Mouse (Mus musculus): ENCODE measurements at regions not wholly inside any gene's neighbourhood (a gene's known extent, or its start where the extent isn't known, plus 50 kb on each side); places are given as distances from the start of the nearest gene placed in this dataset.

DNA sequence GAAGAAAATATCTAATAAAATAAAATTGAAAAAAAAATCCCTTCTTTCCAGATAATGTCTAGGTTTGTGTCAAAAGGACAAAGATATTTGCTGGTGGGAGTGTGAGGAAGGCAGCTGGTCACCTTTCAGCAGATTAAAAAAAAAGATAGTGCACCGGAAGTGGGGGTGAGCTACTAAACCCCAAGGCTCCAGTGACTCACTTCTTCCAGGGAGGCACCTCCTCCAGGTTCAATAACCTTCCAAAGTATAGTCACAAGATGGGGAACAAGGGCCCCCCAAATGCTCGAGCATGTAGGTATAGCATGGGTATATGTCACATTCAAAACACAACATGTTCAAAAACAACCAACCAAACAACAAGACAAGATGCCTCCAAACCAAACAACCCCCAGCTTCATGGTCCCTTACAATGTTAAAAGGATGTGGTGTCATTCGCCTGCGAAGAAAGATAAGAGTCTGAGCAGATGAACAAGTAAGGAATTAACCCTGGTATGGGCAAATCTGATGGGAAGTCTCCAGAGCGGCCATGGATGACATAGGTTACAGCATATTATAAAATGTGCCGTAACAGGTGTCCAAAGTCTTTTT, 84.6 kb downstream of the Kcnrg start:
- peaks cover 9% of the 10 kb centered on the region for H3K4me1 ChIP-seq (replicated peaks; ENCODE audit: control insufficient read depth, insufficient read depth, low read length)
- 81% methylated on average over 6 of the region's 6 CpGs for WGBS
- no peaks in the 10 kb centered on the region for H3K36me3 ChIP-seq (ENCODE audit: control insufficient read depth, insufficient read depth, low read length)
- H3K4me3 ChIP-seq (ENCODE audit: control insufficient read depth, insufficient read depth, low read length): no peak overlapping the region
- no peak overlapping the region for H3K27ac ChIP-seq (ENCODE audit: control insufficient read depth, insufficient read depth, low read length)
- no peak for DNase-seq
- TF ChIP-seq POLR2A (IDR thresholded peaks at IDR 0.05; ENCODE audit: control insufficient read depth, extremely low read depth, insufficient read depth, low read length, poor library complexity) (no peak), CTCF (IDR thresholded peaks at IDR 0.05; ENCODE audit: borderline replicate concordance, control insufficient read depth, extremely low read depth, insufficient read depth, low read length, poor library complexity) (no peak)
- peaks cover 19% of the 10 kb centered on the region for H3K27me3 ChIP-seq (ENCODE audit: control insufficient read depth, insufficient read depth, low read length)

DNA sequence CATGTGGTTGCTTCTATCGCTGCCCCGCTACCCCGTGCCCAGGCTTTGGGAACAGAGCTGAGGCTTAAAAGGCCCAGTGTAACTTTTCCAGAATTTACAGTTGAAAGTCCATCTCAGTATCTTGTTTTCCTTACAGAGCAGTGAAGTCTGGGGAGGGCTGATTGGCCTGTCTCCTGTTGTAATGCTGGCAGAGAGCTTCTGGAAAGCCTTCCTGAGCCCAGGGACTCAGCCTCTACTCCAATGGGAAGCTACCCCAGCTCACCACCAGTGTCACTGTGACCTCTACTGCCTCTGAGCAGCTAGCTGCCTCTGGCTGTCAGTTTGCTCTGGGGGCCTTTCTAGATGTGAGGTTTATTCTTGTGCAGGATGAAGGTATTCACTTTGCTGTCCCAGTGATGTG, 87.5 kb downstream of the Kcnrg start:
- no peak for DNase-seq
- H3K36me3 ChIP-seq (ENCODE audit: control insufficient read depth, insufficient read depth, low read length): no peaks in the 10 kb centered on the region
- peaks cover 4% of the 10 kb centered on the region for H3K27me3 ChIP-seq (ENCODE audit: control insufficient read depth, insufficient read depth, low read length)
- H3K4me1 ChIP-seq (replicated peaks; ENCODE audit: control insufficient read depth, insufficient read depth, low read length): peaks cover 4% of the 10 kb centered on the region
- no peak overlapping the region for H3K27ac ChIP-seq (ENCODE audit: control insufficient read depth, insufficient read depth, low read length)
- TF ChIP-seq POLR2A (IDR thresholded peaks at IDR 0.05; ENCODE audit: control insufficient read depth, extremely low read depth, insufficient read depth, low read length, poor library complexity): no peak
- no peak for TF ChIP-seq CTCF (IDR thresholded peaks at IDR 0.05; ENCODE audit: borderline replicate concordance, control insufficient read depth, extremely low read depth, insufficient read depth, low read length, poor library complexity)
- no peak overlapping the region for H3K4me3 ChIP-seq (ENCODE audit: control insufficient read depth, insufficient read depth, low read length)
- WGBS: 100% methylated on average over 3 of the region's 3 CpGs

DNA sequence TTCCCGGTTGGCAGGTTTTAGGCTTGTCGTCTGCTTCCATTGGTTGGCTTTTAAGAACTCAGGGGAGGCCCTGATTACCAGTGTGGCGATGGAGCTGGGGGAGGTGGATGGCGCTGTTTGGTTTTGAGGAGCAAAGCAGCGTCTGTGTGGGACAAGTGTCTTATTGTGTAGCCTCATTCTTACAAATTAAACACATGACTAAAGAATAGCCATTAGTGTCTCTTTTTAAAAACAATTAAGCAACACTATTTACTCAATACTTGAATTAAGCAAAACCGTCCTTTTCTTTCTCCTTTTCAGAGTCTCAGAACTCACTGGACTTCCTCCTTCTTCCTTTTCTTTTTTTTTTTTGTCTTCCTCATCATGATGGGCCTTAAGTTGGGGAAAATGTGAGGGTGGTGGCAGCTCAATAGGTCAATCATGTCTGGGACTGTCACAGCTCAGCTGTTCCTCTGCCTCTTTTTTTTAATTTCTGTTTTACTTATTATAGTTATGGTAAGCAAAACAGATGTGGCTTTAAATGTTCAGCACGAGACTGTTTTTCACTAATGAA, 89.1 kb downstream of the Kcnrg start:
- H3K36me3 ChIP-seq (ENCODE audit: control insufficient read depth, insufficient read depth, low read length): no peaks in the 10 kb centered on the region
- TF ChIP-seq CTCF (IDR thresholded peaks at IDR 0.05; ENCODE audit: borderline replicate concordance, control insufficient read depth, extremely low read depth, insufficient read depth, low read length, poor library complexity) (no peak), POLR2A (IDR thresholded peaks at IDR 0.05; ENCODE audit: control insufficient read depth, extremely low read depth, insufficient read depth, low read length, poor library complexity) (no peak)
- no peak overlapping the region for H3K4me3 ChIP-seq (ENCODE audit: control insufficient read depth, insufficient read depth, low read length)
- no peak for DNase-seq
- H3K4me1 ChIP-seq (replicated peaks; ENCODE audit: control insufficient read depth, insufficient read depth, low read length): peaks cover 4% of the 10 kb centered on the region
- 88% methylated on average over 7 of the region's 7 CpGs for WGBS
- no peaks in the 10 kb centered on the region for H3K27me3 ChIP-seq (ENCODE audit: control insufficient read depth, insufficient read depth, low read length)
- H3K27ac ChIP-seq (ENCODE audit: control insufficient read depth, insufficient read depth, low read length): no peak overlapping the region

DNA sequence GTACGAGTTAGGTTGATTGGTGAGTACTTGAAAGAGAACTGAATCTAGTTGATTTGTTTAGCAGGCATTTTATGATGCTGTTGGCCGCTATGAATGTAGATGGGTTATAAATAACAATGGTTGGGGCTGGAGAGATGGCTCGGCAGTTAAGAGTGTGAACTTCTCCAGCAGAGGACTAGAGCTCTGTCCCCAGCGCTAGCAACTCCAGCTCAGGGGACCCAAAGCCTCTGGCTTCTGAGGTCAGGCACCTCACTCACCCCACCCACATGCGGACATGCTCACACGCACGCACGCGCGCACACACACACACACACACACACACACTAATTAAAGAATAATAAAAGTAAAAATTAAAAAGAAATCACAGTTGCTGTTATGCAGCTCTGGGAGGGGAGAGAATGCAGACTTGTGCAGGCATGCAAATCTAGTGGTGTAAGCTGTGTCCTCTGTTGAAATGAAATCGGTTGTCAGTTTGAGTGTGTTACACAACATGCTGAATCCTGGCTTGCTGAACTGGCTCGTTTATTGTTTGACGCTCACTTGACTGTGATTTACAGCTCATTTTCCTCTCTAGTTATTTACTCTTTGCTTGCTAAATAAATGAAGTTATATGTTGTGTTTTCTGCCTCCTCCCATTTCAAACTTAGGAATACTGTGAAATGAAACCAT, 89.8 kb downstream of the Kcnrg start:
- 91% methylated on average over 13 of the region's 13 CpGs for WGBS
- H3K4me1 ChIP-seq (replicated peaks; ENCODE audit: control insufficient read depth, insufficient read depth, low read length): peaks cover 4% of the 10 kb centered on the region
- no peak overlapping the region for H3K27ac ChIP-seq (ENCODE audit: control insufficient read depth, insufficient read depth, low read length)
- H3K4me3 ChIP-seq (ENCODE audit: control insufficient read depth, insufficient read depth, low read length): no peak overlapping the region
- TF ChIP-seq CTCF (IDR thresholded peaks at IDR 0.05; ENCODE audit: borderline replicate concordance, control insufficient read depth, extremely low read depth, insufficient read depth, low read length, poor library complexity): no peak
- TF ChIP-seq POLR2A (IDR thresholded peaks at IDR 0.05; ENCODE audit: control insufficient read depth, extremely low read depth, insufficient read depth, low read length, poor library complexity): no peak
- no peak for DNase-seq
- H3K27me3 ChIP-seq (ENCODE audit: control insufficient read depth, insufficient read depth, low read length): no peaks in the 10 kb centered on the region
- H3K36me3 ChIP-seq (ENCODE audit: control insufficient read depth, insufficient read depth, low read length): no peaks in the 10 kb centered on the region

DNA sequence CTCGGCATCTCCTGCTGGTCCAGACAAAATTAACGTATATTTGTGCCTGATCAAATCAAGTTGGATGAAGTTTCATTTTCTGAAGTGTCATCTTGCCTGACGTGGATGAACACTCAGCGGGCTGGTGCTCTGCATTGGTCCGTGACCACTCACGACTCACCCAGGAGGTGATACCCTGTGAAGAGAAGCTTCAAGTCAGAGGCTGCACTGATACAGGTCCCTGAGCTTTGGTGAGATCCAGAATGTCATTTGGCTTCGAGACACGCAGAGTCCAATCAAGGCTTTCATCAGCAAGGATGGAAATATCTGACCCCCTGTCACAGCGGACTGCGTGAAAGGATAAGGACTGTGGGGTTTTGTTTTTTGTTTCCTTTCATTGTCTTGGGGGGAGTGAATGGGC, 90.4 kb downstream of the Kcnrg start:
- TF ChIP-seq POLR2A (IDR thresholded peaks at IDR 0.05; ENCODE audit: control insufficient read depth, extremely low read depth, insufficient read depth, low read length, poor library complexity) (no peak), CTCF (IDR thresholded peaks at IDR 0.05; ENCODE audit: borderline replicate concordance, control insufficient read depth, extremely low read depth, insufficient read depth, low read length, poor library complexity) (no peak)
- Histone ChIP-seq H3K36me3 (ENCODE audit: control insufficient read depth, insufficient read depth, low read length) (no peaks in the 10 kb centered on the region), H3K4me3 (ENCODE audit: control insufficient read depth, insufficient read depth, low read length) (no peak overlapping the region), H3K27me3 (ENCODE audit: control insufficient read depth, insufficient read depth, low read length) (no peaks in the 10 kb centered on the region), H3K27ac (ENCODE audit: control insufficient read depth, insufficient read depth, low read length) (no peak overlapping the region), H3K4me1 (replicated peaks; ENCODE audit: control insufficient read depth, insufficient read depth, low read length) (peaks cover 4% of the 10 kb centered on the region)
- no peak for DNase-seq
- WGBS: 94% methylated on average over 10 of the region's 10 CpGs

DNA sequence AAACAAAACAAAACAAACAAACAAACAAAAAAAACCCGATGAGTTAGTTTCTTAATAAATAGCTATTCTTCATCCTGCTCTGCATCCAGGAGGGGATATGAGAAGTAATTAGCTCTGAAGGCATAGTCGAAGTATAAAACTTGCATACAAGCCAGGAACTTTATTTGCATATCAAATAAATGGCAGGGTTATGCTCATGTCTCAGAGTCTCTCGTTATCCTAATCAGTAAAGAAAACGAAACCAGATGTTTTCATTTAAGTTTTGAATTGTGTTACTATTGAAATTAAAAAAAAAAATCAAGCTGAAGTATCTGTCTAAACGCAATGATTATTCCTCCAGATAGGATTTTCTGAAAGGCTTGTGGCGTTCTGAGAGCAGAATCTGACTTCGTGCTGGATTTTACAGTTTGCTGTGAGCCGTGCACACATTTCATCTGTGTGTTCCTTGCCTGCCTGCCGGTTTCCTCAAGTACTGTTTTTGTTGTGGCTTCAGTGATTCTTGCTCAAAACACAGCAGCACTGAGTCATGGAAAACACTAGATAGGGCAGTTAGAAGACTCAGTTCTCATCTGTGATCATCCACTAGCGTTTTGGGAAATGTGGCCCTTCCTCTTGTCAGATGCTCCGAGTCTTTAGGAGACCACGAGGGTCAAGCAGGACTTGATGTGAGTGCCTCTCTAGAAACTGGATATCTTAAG, 91.2 kb downstream of the Kcnrg start:
- Histone ChIP-seq H3K36me3 (ENCODE audit: control insufficient read depth, insufficient read depth, low read length) (no peaks in the 10 kb centered on the region), H3K27me3 (ENCODE audit: control insufficient read depth, insufficient read depth, low read length) (no peaks in the 10 kb centered on the region), H3K4me1 (replicated peaks; ENCODE audit: control insufficient read depth, insufficient read depth, low read length) (peaks cover 4% of the 10 kb centered on the region), H3K4me3 (ENCODE audit: control insufficient read depth, insufficient read depth, low read length) (no peak overlapping the region), H3K27ac (ENCODE audit: control insufficient read depth, insufficient read depth, low read length) (no peak overlapping the region)
- DNase-seq: no peak
- 55% methylated on average over 12 of the region's 12 CpGs for WGBS
- TF ChIP-seq POLR2A (IDR thresholded peaks at IDR 0.05; ENCODE audit: control insufficient read depth, extremely low read depth, insufficient read depth, low read length, poor library complexity) (no peak), CTCF (IDR thresholded peaks at IDR 0.05; ENCODE audit: borderline replicate concordance, control insufficient read depth, extremely low read depth, insufficient read depth, low read length, poor library complexity) (no peak)

Measured in thymus, adult 2 months (tissue).